14 mouse cellular contexts compared by ENCODE assay signal in genomic region chr4:55329621-55330346, GRCm38 (mm10). TPM values are rescaled to one million over a fixed set of nuclear protein-coding genes. Genes with fewer than 3 reads are reported as not detected.
DNase-seq lines count a peak whose midpoint lies in the region; TF ChIP-seq lines count a peak whose summit lies in the region.
"Had no signal": no experiment of that assay in that cellular context is flagged by ENCODE, and none has a peak within 500 bp of the region (broad histone marks: within the 10 kb centered on the region; RNA-seq: fewer than 3 reads in every experiment).

No protein-coding gene starts in this region.

- intact Hi-C loops in left cerebral cortex, adult 2 months (cut with DNase I): loop anchor here (5.0 kb wide), 1 partner anchor 1383 kb away; no protein-coding TSS in a partner anchor
- intact Hi-C loops in left cerebral cortex, postnatal 4 days (cut with DNase I): no loop called here
- intact Hi-C loops in left cerebral cortex, postnatal 36 days (cut with DNase I): no loop called here

- H3K27ac ChIP-seq in left cerebral cortex, adult 2 months: peak overlapping the region; percentile 71
- H3K27ac ChIP-seq: liver, embryonic 13.5 days; midbrain, embryonic 10.5 days had no signal

- no peak for TF ChIP-seq CTCF in left cerebral cortex, adult 2 months (IDR thresholded peaks at IDR 0.05)

- H3K4me3 ChIP-seq in left cerebral cortex, adult 2 months: no peak overlapping the region
- H3K4me3 ChIP-seq: liver, embryonic 13.5 days; midbrain, embryonic 10.5 days had no signal

- DNase-seq in left cerebral cortex, adult 2 months (ENCODE audit: extremely low spot score in 1 of 2, low spot score in 2 of 2): peak in 1 of 2 experiments; percentile 46
- no peak for DNase-seq in left cerebral cortex, postnatal 4 days
- peak; percentile 52 for DNase-seq in ZHBTc4 (ENCODE audit: low read depth, low spot score)
- peak; percentile 53 to 55 for DNase-seq in left cerebral cortex, postnatal 36 days (ENCODE audit: low spot score in 2 of 2)
- DNase-seq in right cerebral cortex, postnatal 14 days: peak; percentile 10
- no peak for DNase-seq in yolk sac, embryonic 10.5 days (ENCODE audit: low spot score)
- DNase-seq in gastrocnemius, postnatal 25 days: no peak
- DNase-seq: adrenal gland, postnatal 14 days; cerebellum, postnatal 25 days; heart, postnatal 36 days; kidney, postnatal 36 days; layer of hippocampus, postnatal 36 days; liver, embryonic 13.5 days had no signal

RNA-seq across cellular contexts. Expression of gene Rad23b, which starts 20.1 kb away (rescaled TPM):
- 100 to 1,000 TPM; 180 to 193 TPM for total RNA-seq in left cerebral cortex, adult 2 months (2021)
- total RNA-seq in left cerebral cortex, postnatal 4 days (2021): 100 to 1,000 TPM; 203 to 212 TPM
- total RNA-seq in left cerebral cortex, postnatal 36 days (2021): 100 to 1,000 TPM; 190 to 197 TPM
- total RNA-seq in gastrocnemius, postnatal 25 days (2021): 100 to 1,000 TPM in 1 of 2 experiments, 10 to 100 TPM in 1; 99.6 to 101 TPM

Comparison
In these comparisons a context has a peak if more than half of its experiments do, and no peak if none do; other contexts are left out.
1. DNase-seq: peak in ZHBTc4 (single experiment), left cerebral cortex, postnatal 36 days (2 of 2) and right cerebral cortex, postnatal 14 days (single experiment); none in left cerebral cortex, postnatal 4 days (single experiment), yolk sac, embryonic 10.5 days (single experiment) and gastrocnemius, postnatal 25 days (single experiment).